Mouse (Mus musculus): ENCODE measurements around the gene Atp6v1a.

DNA sequence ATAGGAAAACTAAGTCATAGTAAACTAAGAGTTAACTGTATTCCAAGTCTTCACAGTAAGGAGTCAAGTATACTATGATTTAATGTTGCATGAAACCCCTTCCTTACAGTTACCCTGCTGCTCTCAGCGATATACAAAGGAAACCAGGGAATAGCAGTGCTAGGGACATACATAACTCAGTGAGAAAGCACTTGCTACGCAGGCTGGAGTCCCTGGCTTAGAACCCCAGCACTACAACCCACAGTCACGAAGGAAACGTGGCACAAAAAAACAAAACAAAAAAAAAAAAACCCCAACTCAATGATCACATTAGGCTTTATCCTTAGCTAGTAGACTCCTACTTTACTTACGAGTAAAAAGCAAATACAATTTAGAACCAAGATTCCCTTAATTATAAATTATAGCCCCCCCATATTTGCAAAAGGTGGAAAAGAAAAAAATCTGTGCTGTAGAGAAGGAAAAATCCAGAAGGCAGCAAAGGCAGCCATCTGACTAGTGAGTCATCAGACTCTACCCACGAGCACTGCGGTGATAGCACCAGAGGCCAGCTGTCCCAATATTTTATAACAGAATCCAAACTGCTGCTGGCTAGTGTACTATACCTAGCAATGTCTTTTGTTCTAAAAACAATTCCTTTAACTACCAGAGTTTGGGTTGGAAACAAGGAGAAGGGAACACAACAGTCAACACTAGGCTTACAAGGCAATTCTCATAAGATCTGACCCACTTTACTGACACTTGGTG lies 16.4 kb downstream of the Atp6v1a start:
- no peak for TF ChIP-seq POLR2A (IDR thresholded peaks at IDR 0.05; ENCODE audit: borderline replicate concordance, insufficient read depth, low read length)
- TF ChIP-seq CTCF (IDR thresholded peaks at IDR 0.05; ENCODE audit: borderline replicate concordance, insufficient read depth, low read depth, low read length) = no peak

Data from cerebellum, adult 2 months (tissue).